Mouse (Mus musculus): Measurements from ENCODE around the gene Lrrc74b. TPM values are rescaled to one million over a fixed set of nuclear protein-coding genes. Genes with fewer than 3 reads are reported as not detected.

Lrrc74b gene
- not detected in 2 replicates for polyA plus RNA-seq (2015; fragmentation: Nextera tagmentation; extraction: Ambion mirVana)

DNA sequence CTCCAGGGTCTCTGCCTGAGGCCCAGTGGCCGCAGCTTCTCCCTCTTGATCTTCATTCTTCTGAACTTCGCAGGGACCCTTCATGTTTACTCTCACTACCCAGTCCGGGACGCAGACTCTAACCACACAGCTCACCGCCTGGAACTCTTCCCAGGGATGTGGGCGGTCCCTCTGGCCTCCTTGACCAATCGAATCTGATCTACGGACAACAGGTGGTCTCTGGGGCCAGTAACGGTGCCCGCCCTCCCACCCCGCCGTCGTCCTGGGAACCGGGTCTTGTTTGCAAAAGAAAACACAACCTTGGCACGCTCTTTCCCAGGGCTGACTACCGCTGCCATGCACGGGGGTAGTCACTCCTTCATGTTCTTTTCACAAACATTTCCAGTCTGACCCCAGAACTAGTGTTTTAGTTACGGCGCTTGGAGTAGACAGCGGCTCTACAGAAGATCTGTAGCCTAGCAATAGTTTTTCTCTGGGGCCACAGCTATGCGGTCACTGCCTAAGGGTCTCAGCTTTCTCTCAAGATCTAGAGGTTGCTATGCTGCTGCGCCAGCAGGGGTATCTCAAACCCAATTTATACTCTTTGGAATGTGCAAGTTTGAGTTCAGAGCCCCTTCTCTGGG, at the start of gene Lrrc74b:
Gene Lrrc74b, minus strand, starts transcription at position 120 of the 623 bp plus-strand sequence.
- no peak within 1 kb of the TSS for H3K27ac ChIP-seq (replicated peaks)
- peaks cover 51% of the 10 kb centered on the region for H3K27me3 ChIP-seq
- WGBS (ENCODE audit: insufficient replicate concordance), result 6% methylated on average over 22 of the region's 22 CpGs
- H3K36me3 ChIP-seq (replicated peaks), result no peaks in the 10 kb centered on the region
- peak within 1 kb of the TSS; percentile 10 for H3K4me3 ChIP-seq (replicated peaks)
- ATAC-seq (ENCODE audit: insufficient read depth), result no peak
- peak within 1 kb of the TSS; percentile 46 for H3K4me2 ChIP-seq
- no peak within 1 kb of the TSS for H3K9ac ChIP-seq
- no peaks in the 10 kb centered on the region for H3K9me3 ChIP-seq (replicated peaks)
- H3K4me1 ChIP-seq (replicated peaks), result peaks cover 31% of the 10 kb centered on the region

DNA sequence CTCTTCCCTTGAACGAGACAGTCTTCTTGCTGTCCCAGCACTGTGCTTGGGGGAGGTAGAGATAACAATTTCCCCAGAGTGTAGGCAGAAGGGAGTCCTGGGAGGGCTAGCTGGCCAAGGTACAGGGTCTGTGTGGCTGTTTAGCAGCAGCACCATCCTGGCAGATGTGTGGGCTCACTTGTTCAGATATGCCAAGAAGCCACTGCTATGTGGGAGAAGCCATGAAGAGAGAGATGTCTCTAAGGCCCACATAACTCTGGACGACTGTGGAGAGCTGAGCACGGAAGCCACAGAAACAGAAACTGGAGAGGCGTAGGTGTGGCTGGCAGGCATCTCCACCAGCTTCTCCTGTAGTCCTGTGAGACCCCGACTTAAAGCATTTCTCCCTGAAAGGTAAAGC, 44.6 kb upstream of the Lrrc74b start:
- Histone ChIP-seq H3K4me3 (replicated peaks) (no peak overlapping the region), H3K36me3 (replicated peaks) (no peaks in the 10 kb centered on the region), H3K4me1 (replicated peaks) (no peaks in the 10 kb centered on the region), H3K4me2 (no peak overlapping the region), H3K9ac (no peak overlapping the region), H3K27ac (replicated peaks) (no peak overlapping the region), H3K9me3 (replicated peaks) (no peaks in the 10 kb centered on the region), H3K27me3 (peaks cover 6% of the 10 kb centered on the region; the same call in 1 of the 2 replicates)
- WGBS (ENCODE audit: insufficient replicate concordance), result 63% methylated on average over 5 of the region's 5 CpGs
- ATAC-seq (ENCODE audit: insufficient read depth), result no peak

DNA sequence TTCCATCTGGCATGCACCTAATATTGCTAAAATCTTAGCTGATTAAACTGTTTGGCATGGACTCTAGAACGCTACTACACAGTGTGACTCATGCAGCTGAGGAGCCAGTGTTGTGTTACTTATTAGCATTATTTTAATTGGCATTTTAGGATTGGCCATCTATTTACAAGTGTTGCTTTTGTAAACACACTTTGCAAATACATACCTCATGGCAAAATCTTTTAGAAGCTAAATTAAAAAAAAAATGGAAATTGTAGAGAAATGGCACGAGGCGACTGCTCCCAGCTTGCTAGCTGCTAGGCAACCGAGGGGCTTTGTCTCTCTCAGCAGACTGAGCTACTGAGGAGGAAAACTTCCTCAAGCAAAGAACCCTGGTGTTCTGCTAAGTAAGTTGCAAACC, 43.9 kb upstream of the Lrrc74b start:
- Histone ChIP-seq H3K9me3 (replicated peaks) (no peaks in the 10 kb centered on the region), H3K36me3 (replicated peaks) (no peaks in the 10 kb centered on the region), H3K4me2 (no peak overlapping the region), H3K9ac (no peak overlapping the region), H3K4me3 (replicated peaks) (no peak overlapping the region), H3K4me1 (replicated peaks) (no peaks in the 10 kb centered on the region), H3K27ac (replicated peaks) (no peak overlapping the region), H3K27me3 (peaks cover 6% of the 10 kb centered on the region; the same call in 1 of the 2 replicates)
- no peak for ATAC-seq (ENCODE audit: insufficient read depth)
- 58% methylated on average over 4 of the region's 4 CpGs for WGBS (ENCODE audit: insufficient replicate concordance)

DNA sequence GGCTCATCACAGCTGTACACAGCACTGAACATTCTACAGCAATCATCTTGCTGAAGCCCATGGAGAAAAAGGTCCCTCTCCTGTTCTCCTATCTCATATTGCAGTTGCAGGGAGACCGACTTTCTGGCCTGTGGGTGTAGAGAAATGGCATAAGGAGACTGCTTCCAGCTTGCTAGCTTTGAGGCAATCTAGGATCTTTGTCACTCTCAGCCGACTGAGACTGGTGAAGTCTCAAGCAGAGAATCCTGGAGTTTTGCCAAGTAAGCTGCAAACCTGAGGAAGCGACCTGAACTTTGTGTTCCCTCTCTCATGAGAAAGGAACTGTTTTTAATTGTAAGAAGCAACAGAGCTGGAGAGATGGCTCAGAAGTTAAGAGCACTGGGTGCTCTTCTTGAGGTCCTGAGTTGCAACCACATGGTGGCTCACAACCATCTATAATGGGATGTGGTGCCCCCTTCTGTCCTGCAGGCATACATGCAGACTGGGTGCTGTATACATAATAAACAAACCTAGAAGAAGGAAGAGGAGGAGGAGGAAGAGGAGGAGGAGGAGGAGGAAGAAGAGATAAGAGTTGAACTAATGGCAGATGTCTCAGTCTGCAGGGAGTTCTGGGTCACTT, 40.0 kb upstream of the Lrrc74b start:
- Histone ChIP-seq H3K4me2 (no peak overlapping the region), H3K27me3 (peaks cover 6% of the 10 kb centered on the region; the same call in 1 of the 2 replicates), H3K4me1 (replicated peaks) (no peaks in the 10 kb centered on the region), H3K9ac (no peak overlapping the region), H3K36me3 (replicated peaks) (no peaks in the 10 kb centered on the region), H3K4me3 (replicated peaks) (no peak overlapping the region), H3K27ac (replicated peaks) (no peak overlapping the region), H3K9me3 (replicated peaks) (no peaks in the 10 kb centered on the region)
- 57% methylated on average over 3 of the region's 3 CpGs for WGBS (ENCODE audit: insufficient replicate concordance)
- no peak for ATAC-seq (ENCODE audit: insufficient read depth)

DNA sequence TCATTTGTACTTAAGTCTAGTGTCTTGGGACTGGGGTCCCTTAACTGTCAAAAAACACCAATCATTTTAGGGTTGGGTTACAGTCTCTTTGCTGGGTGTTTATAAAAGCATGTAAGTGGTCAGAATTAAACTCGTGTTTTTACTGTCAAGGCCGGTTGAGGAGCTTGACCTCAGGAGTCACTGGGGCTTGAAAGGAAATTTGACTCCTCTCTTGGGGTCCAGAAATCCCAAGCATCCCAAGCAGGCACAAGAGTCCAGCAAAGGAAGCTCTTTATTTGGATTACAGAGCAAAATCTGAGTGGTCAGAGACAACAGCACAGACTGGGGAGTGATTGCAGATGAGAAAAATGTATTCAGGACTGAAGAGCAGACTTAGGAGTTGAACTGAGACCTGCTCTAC, 29.7 kb upstream of the Lrrc74b start:
- no peak for ATAC-seq (ENCODE audit: insufficient read depth)
- 59% methylated on average over 2 of the region's 2 CpGs for WGBS (ENCODE audit: insufficient replicate concordance)
- no peak overlapping the region for H3K9ac ChIP-seq
- H3K4me3 ChIP-seq (replicated peaks), result no peak overlapping the region
- no peaks in the 10 kb centered on the region for H3K4me1 ChIP-seq (replicated peaks)
- no peak overlapping the region for H3K27ac ChIP-seq (replicated peaks)
- H3K4me2 ChIP-seq, result no peak overlapping the region
- no peaks in the 10 kb centered on the region for H3K36me3 ChIP-seq (replicated peaks)
- H3K9me3 ChIP-seq (replicated peaks), result no peaks in the 10 kb centered on the region
- no peaks in the 10 kb centered on the region for H3K27me3 ChIP-seq

DNA sequence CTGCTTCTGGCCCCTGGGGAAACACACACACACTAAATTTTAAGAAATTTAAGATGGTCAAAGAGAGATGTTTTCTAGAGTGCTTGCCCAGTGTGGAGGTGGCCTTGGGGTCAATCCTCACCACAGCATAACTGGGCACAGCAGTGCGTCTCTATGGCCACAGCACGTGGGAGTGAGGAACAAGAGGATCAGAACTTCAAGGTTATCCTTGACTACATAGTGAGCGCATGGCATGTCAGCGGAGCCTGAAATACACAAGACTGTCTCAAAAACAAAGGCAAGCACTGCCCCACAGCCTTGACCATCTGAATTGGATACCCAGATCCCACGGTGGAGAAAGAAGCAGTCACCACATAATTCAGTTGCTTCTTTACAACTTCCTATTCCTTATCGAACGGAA, 23.5 kb upstream of the Lrrc74b start:
- Histone ChIP-seq H3K9ac (no peak overlapping the region), H3K9me3 (replicated peaks) (no peaks in the 10 kb centered on the region), H3K27me3 (no peaks in the 10 kb centered on the region), H3K36me3 (replicated peaks) (no peaks in the 10 kb centered on the region), H3K27ac (replicated peaks) (no peak overlapping the region), H3K4me2 (no peak overlapping the region), H3K4me3 (replicated peaks) (no peak overlapping the region), H3K4me1 (replicated peaks) (no peaks in the 10 kb centered on the region)
- WGBS (ENCODE audit: insufficient replicate concordance), result 77% methylated on average over 7 of the region's 7 CpGs
- no peak for ATAC-seq (ENCODE audit: insufficient read depth)

DNA sequence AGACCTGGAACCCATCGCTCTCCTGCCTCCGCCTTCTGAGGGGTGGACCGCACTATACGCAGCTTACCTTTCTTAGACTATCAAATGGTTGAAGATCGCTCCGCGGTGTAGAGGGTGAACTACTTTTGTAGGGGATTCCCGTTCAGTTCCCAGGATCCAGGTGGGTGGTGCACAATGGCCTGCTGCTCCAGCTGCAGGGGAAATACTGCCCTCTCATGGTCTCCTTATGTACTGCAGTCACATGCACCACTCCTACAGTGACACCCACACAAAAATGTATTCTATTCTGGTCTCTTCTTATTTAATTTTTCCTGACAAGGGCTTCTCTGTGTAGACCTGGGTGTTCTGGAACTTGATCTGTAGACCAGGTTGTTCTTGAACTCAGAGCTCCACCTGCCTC, 22.0 kb upstream of the Lrrc74b start, which contains the start of gene Slc7a4:
Gene Slc7a4, minus strand, starts transcription at position 151 of the 400 bp plus-strand sequence.
- Histone ChIP-seq H3K36me3 (replicated peaks) (no peaks in the 10 kb centered on the region), H3K9me3 (replicated peaks) (no peaks in the 10 kb centered on the region), H3K4me2 (no peak within 1 kb of the TSS), H3K9ac (no peak within 1 kb of the TSS), H3K4me1 (replicated peaks) (no peaks in the 10 kb centered on the region), H3K27me3 (peaks cover 3% of the 10 kb centered on the region), H3K27ac (replicated peaks) (no peak within 1 kb of the TSS), H3K4me3 (replicated peaks) (no peak within 1 kb of the TSS)
- no peak for ATAC-seq (ENCODE audit: insufficient read depth)
- 26% methylated on average over 8 of the region's 8 CpGs for WGBS (ENCODE audit: insufficient replicate concordance)

DNA sequence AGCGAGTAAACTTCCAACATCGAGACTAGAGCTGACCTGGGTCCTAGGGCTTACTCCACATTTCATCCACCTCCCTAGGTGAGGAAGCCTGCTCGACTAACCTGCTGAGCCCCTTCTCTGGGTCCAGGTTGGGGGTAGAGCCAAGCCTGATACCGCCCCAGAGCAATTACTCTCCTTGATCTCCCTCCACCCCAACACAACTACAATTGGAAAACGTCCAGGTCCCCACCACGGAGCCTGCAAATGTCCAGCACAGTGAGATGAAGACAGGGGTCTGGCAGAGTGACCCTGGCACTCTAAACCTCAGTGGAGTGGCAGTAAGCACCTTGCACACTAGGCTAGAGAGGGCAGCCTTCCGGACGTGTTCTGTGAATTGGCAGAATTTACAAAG, 15.8 kb upstream of the Lrrc74b start:
- Histone ChIP-seq H3K4me2 (peak overlapping the region; percentile 75), H3K27me3 (peaks cover 52% of the 10 kb centered on the region), H3K27ac (replicated peaks) (no peak overlapping the region), H3K36me3 (replicated peaks) (no peaks in the 10 kb centered on the region), H3K9ac (0 out of 2 replicates have a peak overlapping the region, but pooled peaks have one; percentile 39), H3K4me3 (replicated peaks) (peak overlapping the region; percentile 52), H3K9me3 (replicated peaks) (no peaks in the 10 kb centered on the region), H3K4me1 (replicated peaks) (peaks cover 4% of the 10 kb centered on the region)
- WGBS (ENCODE audit: insufficient replicate concordance), result 20% methylated on average over 8 of the region's 8 CpGs
- ATAC-seq (ENCODE audit: insufficient read depth), result no peak

DNA sequence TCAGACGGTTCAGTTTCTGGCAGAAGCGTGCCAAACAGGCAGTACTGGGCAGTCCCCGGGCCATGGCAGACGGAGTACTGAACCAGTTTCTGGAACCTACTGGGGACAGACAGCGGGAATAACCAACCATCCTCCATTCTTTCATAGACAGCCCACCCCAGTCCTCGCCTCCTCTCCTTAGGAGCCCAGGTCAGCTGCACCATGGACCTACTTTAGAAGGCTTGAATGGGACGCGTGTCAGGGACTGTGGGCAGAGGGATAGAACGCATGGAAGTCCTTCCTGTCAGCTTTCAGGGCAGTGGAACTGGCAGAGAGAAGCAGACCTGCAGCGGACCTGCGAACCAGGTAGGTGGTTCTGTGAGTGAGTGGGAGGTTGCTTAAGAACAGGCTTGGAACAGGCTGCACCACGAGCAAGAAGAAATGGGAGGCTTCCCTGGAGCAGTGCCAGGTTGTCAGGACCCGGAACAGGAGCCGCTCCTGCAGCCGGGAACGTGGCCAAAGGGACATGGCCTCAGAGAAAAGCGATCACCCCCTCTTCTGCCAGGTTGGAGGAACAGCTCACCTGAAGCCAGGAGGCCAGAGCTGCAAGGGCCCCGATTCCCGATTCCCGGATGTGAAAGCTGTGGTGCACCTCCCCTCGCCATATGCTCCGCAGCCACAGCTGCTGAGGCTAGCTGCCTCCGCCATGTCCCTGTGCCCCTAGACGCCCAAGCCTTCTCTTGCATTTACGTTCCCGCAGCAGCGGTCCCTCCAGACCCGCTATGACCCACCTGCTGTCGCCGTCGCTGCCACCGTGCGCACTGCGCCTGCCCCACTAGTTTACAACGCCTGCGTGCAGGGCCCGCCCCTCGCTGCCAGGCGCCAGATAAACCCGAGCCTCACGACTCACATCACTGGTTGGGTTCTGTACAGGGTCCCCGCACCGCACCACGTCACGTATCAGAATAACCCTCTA, 15.1 kb upstream of the Lrrc74b start:
- peaks cover 54% of the 10 kb centered on the region for H3K27me3 ChIP-seq
- H3K36me3 ChIP-seq (replicated peaks), result no peaks in the 10 kb centered on the region
- peak overlapping the region; percentile 39; the same call in 1 of the 2 replicates for H3K9ac ChIP-seq
- H3K4me3 ChIP-seq (replicated peaks), result peak overlapping the region; percentile 52
- H3K27ac ChIP-seq (replicated peaks), result no peak overlapping the region
- 12% methylated on average over 45 of the region's 45 CpGs for WGBS (ENCODE audit: insufficient replicate concordance)
- peak; percentile 64 for ATAC-seq (ENCODE audit: insufficient read depth)
- H3K9me3 ChIP-seq (replicated peaks), result no peaks in the 10 kb centered on the region
- H3K4me1 ChIP-seq (replicated peaks), result peaks cover 4% of the 10 kb centered on the region
- peak overlapping the region; percentile 75 for H3K4me2 ChIP-seq

DNA sequence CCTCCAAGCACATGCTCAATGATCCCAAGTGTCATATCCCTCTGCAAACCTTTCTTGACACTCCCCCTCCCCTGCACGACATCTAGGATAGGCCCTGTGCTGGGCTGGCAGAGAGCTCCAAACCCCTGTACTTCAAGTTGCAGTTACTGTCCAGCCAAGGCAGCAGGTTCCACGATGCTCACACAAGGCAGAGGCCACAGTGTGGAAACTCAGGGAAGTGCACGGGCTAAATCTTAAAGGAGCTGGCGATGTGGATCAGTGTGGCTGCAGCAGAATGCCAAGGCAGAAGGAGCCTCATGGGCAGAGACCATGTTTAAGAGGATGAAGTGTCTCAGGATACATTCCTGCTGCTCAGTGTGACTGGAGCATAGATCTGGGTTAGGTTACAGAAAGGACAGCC, 5.1 kb upstream of the Lrrc74b start:
- Histone ChIP-seq H3K36me3 (replicated peaks) (no peaks in the 10 kb centered on the region), H3K27ac (replicated peaks) (no peak overlapping the region), H3K27me3 (peaks cover 46% of the 10 kb centered on the region), H3K4me3 (replicated peaks) (no peak overlapping the region), H3K4me2 (no peak overlapping the region), H3K9ac (no peak overlapping the region), H3K9me3 (replicated peaks) (no peaks in the 10 kb centered on the region), H3K4me1 (replicated peaks) (peaks cover 9% of the 10 kb centered on the region)
- ATAC-seq (ENCODE audit: insufficient read depth), result no peak
- 36% methylated on average over 4 of the region's 4 CpGs for WGBS (ENCODE audit: insufficient replicate concordance)

DNA sequence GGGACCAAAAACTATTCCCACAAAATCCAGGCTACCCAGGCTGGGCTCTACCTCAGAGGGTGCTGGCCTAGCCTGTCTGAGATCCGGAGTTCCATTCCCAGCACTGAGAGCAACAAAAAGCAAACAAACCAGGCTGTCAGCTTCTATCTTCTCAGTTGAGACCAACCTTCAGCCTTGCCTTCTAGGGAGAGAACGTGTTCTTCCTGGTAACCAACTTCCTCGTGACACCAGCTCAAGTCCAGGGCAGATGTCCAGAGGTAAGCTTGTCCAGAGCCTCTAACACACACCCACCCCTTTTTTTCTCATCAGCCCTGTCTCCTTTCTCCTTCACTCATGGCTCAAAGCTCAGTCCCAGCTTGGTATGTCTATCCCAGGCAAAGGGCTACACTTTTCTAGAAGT, 3.7 kb upstream of the Lrrc74b start:
- peaks cover 53% of the 10 kb centered on the region for H3K27me3 ChIP-seq
- 30% methylated on average over 3 of the region's 3 CpGs for WGBS (ENCODE audit: insufficient replicate concordance)

More for the DNA sequence above, 3.7 kb upstream of the Lrrc74b start:
- Histone ChIP-seq H3K27ac (replicated peaks) (no peak overlapping the region), H3K4me1 (replicated peaks) (peaks cover 15% of the 10 kb centered on the region), H3K9ac (no peak overlapping the region), H3K4me3 (replicated peaks) (no peak overlapping the region), H3K36me3 (replicated peaks) (no peaks in the 10 kb centered on the region), H3K9me3 (replicated peaks) (no peaks in the 10 kb centered on the region), H3K4me2 (no peak overlapping the region)
- ATAC-seq (ENCODE audit: insufficient read depth), result no peak

Data from liver, embryonic 15.5 days (tissue).